Mouse (Mus musculus) right cerebral cortex, adult 18-20 months (tissue): ENCODE results near the gene Epha3.
A peak's percentile ranks its signal among the peaks of the same experiment; 100 is the strongest.

ENCODE experiments used
- DNase-seq: peaks from one replicate; pipeline ENCODE4 v3.0.0; 2022; ENCODE audit warnings: mixed read lengths

Epha3 gene

DNA sequence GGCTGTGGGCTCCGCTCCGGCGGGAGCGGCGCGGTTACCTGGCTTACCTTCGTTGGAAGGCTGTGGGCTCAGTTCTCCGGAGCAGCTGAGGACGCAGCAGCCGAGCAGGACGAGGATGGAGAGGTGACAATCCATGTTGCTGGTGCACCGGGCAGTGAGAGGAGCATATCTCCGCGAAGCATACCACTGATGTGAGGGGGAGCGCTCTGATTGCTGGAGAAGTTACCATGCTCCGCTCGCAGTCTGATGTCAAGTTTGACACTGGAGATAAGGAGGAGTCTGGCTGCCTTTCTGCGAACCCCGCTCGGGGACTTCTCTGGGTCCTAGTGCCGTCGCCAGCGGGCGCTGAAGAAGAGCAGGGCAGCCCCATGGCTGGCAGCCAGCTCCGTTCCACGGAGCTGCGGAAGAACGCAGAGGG lies at the start of gene Epha3:
Epha3 (minus strand) TSS at position 263 of the 418 bp plus-strand sequence.
- peak; percentile 91 for DNase-seq

DNA sequence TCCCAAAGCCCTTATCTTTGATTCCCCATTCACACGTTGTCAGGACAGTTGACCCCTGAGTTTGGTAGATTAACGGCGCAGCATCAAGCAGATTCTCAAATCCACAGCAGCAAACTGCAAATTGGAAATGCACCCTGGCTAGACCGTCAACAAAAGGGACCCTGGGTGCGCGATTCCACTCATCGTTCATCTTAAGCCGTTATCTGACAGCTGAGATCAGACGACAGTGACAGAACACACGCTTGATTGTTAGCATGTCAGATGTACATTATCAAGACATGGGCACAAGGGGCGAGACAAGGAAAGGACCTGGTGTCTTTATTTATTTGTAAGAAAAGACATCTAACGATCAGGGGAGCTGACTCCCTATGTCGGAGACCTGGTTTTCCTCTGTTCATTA lies 39.5 kb upstream of the Epha3 start:
- DNase-seq = no peak

DNA sequence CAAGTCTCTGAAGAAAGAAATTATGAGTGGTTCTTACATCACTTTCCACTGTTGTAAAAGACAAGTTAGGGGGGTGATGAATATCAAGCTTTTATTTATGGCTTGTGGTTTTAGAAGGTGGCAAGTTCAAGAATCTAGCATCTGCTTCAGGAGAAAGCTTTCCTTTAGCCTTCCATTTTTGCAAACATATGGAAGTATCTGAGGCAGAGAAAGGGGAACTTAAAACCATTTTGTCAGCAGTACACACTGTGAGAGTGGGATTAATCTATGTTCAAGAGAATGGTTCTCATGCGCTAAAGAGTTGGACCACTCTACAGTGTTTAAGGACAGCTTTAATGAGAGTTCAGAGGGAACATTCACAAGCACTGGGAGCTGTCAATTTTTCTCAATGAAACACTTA lies 17.2 kb upstream of the Epha3 start:
- DNase-seq = no peak

DNA sequence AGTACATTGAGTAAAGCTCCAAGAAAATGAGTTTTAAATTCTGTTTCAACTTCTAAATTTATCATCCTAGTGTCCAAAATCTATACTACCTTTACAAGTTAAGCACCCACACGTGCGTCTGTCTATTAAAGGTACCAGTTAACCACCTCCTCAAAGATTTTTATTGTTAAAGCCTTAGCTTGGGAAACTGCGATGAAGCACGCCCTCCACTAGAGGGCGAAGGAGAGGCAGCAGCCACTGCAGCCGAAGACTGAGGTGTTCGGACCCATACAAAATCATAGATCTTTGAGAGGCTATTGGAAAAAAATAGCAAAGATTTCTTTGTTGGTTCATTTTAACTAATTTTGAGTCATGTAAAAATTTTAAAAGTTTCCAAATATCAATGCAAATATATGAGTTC lies 8.3 kb upstream of the Epha3 start:
- no peak for DNase-seq

DNA sequence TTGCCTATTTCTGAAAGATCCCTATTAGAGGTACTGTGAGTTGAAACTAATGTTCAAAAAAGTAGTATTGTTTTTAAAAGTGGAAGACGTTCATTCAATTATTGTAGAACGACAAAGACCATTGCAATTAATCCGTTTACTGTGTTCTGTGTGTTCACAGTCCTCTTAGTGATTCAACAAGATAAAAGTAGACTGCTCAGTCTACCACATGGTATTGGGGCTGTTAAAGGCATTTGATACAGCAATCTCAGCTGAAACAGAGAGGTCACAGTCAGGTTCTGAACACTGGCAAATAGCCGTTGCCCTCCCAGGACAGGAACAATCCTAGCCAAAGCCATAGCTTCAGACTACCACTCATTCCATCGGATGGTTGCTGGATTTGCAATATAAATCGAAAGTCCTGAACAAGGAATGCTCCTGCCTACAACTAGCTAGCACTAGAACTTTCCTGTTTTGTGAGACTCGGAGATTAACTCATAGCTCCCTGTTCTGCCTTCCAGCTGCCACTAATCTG lies 545 bp upstream of the Epha3 start:
- no peak for DNase-seq

DNA sequence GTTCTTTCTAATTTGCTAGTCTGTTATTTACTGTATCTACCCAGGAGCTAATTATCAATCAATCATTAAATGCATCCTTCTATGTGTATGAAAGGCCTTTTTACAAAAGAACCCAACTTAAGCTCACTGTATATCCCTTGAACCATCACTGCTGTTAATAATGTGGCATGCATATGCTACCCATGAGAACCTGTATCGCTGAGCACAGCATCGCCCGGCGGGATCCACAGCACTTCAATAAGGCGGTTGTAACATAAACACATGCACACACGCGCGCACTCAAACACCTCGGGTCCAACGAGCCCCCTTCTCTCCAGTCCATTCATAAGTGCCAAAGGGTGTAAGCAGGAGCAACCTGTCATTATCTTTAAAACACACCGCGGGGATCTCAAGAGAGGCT lies 794 bp downstream of the Epha3 start:
- peak; percentile 18 for DNase-seq

DNA sequence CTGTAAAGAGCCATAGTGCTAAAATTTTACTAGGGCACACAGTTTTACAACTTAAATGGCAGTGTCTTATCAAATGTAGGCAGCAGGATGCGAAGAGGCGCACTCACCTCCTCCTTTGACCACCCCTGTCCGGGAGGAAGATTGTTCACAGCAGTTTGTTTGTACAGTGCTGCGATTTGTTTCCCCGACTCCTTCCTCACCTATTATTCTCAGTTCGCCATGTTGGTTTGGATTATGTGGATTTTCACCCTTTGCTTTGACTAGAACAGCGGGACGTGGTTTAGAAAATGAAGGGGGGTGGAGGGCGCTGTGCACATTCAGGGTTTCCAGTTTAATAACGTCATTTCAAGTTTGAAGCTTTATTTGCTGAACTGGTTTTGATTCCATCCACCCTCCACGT lies 6.4 kb downstream of the Epha3 start:
- peak; percentile 10 for DNase-seq

DNA sequence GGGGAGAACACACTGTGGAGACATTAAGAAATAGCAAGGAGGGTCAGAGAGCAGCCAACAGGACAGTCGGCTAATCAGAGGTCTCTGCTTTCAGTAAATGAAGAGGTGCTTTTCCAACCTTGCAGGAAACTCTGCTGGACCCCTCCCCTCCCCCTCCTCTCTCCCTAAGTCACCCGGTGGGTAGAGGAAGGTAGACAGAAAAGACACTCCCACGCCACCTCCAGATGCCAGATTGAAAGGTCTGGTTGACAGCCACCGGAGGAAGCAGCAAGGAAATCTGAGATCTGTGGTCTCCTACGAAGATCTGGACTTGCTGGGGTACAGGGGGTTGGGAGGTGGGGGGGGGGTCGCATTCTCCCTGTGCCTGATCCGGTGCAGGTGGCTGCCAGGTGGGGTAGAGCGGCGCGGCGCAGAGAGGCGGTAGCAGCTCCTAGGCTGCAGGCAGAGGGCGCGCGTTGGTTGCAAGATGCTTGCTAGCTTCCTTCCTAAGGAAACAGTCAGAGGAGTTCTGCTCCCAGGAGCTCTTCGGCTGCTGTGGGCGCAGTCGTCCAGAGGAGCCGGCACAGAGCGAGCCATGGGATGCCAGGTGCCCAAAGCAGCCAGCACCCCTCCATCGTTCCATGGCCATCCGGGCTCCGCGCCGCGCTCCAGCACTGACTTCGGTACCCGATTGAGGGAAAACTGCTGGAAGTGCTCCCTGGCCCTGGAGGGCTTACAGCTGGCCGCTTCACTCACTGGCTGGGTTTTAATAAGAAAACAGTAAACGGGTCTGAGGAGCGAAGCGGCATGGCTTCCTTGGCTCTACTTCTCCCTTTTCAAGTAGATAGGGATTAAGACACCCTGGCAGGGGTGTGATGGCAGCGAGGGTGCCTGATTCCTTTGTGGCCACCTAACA lies 7.1 kb downstream of the Epha3 start:
- DNase-seq = peak; percentile 89

DNA sequence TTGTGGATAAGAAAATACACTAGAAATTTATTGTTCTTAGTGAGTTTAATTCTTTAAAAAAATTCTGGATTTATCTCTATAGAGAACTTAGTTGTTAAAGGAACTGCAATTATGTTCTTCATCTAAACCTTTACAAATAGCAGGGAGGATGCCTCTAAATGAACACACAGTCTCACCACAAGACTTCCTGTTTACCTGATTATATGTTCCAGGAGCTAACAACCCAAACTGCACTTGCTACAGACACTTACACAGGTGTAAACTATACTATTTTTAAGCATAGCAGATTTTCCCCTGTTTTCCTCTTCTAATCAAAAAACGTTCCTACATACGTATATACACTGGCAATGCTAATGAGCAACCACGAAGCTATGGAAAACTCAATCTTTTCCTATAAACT lies 13.7 kb downstream of the Epha3 start:
- DNase-seq = no peak

DNA sequence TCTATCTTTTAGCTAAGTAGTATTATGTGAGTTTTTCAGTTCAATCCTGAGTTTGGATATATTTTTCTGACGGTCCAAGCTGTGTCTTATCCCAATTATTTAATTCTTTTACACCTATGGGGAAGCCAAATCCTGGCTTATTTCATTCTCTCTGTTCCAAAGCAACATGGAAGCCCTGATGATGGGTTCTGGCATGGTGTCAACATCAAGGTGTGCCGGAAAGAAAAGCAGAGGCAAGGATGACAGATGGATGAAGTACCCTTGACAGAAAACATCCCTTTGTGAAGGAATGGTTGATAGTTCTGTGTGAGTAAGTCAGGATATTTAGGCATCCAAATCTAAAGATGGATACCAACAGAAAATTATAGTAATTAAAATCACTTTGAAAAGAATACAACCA lies 21.1 kb downstream of the Epha3 start:
- no peak for DNase-seq

DNA sequence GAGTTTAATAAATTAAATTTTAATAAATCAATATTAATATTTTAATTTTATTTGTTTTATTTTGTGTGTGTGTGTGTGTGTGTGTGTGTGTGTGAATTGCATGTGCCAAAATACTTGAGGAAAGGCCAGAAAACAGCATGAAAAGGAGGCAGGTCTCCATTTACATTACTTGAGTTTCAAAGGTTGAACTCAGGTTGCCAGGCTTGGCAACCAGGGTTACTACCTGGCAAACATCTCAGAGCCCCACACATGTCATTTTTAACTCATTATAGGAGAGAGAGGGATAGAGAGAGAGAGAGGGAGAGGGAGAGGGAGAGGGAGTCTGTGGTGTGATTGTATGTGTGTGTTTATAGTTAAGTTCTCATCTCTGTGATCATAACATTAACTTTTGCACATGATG lies 26.5 kb downstream of the Epha3 start:
- no peak for DNase-seq

DNA sequence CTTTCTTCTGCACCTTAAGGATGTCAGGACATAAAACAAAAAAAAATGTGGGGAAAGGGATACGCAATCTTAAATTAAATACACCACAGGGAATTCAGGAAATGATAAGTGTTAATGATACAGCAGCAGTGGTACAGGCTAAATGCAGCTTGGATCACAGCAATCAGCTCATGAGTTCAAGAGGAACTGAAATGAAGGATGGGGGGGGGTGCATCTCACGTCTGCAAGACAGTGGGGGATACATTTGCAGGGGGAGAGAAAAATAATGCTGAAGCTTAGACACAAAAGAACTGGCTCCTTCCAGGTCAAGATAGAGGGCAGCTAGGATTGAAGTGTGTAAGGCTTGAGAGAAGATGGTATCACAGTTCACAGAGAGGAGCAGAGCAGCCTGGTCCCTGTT lies 42.8 kb downstream of the Epha3 start:
- DNase-seq = no peak

DNA sequence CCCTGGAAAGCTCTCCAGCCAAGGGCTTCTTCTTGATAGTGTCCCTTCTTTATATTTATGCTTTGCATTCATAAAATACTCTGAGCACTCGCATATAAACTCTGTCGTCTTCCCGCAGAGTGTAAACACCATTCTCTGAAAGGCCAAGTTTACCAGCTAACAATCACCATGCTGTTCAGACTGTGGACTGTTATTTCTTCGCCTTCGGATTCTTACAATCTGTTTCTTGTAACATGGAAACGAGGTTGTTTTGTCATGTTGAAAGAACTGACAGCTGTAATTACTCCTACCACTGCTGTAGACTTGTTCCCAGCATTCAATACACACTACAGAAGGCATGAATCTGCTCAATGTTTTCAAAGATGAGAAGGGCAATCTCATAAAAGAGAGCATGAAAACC lies 46.4 kb downstream of the Epha3 start:
- DNase-seq = no peak

DNA sequence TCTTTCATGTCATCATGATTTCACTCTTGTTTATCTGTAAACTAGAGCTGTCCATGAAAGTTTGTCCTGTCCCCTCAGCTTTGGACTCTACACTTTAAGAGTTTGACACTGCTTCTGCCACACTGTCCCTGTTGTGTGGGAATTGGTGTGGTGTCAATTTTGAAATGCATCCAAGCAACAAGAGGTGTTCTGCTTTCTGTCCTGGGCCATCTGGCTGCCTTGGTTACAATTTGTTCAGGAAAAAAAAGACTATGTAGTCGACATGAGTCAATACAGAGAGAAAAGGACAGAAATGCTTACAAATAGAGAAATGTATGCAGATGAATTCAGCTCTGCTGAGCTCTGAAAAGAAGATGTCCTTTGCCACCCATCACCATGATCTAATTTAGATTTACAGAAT lies 47.3 kb downstream of the Epha3 start:
- DNase-seq = no peak

DNA sequence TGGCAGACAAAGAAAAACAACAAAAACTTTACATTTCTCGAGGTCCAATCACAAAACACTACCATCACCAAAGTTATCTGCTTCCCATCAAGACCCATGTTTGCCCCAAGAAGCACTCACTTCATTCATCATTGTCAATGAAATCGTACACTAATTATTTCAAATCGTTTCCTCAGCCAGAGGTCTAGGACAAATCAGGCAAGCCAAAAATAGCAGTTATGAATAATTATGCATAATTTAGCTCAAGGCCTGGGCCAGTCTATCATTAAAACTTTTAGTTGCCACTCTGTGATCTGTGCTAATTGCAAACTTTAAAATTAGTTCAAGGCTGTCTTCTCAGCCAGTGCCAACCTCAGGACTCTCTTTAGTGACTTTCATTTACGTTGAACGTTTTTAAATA lies 54.1 kb downstream of the Epha3 start:
- no peak for DNase-seq

DNA sequence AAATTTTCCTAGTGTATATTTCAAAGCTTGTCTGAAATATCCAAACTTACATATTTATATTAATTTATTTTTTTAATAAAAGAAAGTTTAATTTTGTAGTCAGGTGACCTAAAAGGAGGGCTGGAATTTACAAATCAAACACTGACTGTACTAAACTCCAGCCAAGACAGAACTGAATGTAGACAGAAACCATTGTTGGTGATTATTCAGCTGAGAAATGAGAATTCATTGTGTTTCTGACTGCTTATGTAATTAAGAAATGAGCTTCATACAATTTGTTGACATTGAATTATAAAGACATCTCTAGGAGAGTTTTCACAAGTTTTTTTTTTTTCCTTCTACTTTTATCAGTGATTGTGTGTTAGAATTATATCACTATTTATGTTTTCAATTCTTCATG lies 55.0 kb downstream of the Epha3 start:
- no peak for DNase-seq

DNA sequence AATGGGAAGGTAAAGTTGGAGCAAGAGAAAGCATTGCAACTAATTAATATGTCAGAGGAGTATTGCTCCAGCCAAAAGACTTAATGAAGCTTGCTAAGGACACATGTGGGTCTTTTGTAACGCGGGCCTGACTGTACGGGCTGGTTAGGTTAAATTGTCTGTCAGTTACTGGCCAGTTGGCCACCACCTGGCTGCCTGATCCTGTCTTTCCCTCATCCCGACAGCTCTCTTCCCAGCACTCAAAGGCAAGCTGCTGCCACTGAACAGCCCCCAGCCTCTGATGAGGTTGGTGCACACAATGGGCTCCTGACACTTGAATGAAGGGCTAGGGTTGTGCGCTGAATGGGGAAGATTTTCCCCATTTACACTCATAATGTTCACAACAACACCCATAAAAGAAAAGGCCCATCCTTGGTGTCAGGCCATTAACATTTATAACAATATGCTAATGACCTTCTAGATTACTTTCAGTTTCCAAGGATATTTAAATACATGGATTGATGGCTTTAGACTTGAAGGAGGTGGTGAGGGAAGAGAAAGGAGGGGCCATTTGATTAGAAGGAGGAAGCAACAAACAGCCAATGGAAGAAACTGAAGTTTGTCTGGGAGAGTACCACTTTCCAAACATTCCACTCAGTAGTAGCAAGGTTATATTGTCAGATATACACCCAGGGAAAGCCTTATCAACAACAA lies 57.4 kb downstream of the Epha3 start:
- no peak for DNase-seq

DNA sequence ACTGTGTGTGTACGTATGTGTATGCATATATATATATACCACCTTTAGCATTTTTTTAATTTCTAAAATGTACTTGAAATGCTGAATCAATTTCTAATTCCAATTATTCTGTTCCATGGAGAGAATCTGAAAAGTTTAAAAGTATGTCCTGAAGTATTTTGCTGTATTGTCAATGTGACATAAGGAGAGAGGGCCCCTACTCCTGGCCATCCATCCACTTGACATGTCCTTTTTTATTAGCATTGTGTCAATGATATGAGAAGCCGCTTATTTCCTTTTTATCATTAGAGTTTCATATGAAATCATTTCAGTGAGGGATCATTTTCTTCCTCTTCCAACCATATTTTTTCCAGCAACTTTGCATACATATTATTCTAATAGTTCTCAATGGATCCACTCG lies 58.0 kb downstream of the Epha3 start:
- DNase-seq = no peak

DNA sequence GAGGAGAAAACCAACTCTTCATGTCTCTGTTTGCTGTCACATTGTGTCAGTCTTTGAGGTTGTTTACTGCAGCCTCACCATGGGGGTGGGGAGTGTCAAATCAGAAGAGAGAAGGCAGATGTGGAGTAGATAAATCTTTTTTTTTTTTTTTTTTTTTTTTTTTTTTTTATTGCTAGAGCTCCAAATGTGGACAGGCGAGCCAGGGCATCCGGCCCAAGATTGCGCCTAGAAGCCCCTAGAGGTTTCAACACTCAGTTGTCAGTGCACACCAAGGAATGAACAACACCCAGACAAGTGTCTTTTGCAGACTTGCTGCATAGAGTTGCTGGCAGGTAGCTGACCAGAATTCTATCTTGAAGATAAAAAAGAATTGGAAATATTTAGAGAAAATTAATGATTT lies 62.5 kb downstream of the Epha3 start:
- DNase-seq = no peak

DNA sequence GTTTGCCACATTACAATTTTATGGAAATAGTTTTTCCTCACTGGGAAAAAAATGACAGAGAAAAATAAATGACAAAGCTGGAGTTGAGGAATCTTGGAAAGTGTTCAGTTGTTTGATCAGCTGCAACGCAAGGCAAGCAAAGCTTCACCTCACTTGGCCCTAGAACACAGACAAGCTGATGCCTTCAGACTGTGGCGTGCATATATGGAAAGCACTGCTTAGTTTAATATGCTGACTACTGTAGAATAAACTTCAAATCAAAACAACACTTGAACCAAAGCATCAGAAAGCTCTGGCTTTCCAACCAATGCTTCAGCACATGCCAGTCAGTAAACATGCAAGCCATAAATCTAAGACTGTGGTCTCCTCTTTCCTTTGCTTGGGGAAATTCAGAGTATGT lies 65.6 kb downstream of the Epha3 start:
- DNase-seq = no peak

DNA sequence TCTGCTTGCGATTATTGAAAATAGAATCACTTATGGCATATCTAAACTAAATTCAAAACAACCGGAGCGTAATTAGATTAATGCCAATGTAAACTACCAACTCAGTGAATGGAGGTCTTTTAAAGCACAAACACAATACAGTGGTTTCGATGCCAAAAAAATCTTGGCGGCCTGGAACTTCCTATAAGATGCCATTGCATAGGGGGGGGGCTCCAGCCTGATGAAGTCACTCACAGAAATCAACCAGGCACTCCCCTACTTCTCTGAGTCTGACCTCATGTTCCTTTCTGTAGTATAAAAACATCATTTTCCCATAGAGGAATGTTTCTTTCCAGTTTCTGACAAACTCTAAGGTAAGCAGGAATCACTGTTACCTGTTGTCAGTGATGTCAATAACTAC lies 69.7 kb downstream of the Epha3 start:
- no peak for DNase-seq

DNA sequence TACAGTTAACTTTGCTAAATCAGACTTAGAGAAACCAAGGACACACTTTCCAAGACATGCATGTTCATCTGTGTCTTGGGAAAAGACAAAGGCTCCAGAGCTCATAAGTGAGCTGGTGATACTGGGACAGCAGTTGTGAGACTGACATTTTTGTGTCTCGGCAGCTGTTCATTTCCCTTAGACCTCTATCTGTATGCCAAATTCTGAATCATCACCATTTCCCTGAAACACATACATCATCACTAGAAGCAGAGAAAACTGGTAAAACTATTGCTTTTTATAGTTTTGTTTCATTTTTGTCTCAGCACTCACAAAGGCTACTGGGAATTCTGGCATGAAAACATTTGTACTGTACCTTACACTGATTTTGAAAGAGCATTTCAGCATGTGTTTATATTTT lies 70.2 kb downstream of the Epha3 start:
- peak; percentile 14 for DNase-seq

DNA sequence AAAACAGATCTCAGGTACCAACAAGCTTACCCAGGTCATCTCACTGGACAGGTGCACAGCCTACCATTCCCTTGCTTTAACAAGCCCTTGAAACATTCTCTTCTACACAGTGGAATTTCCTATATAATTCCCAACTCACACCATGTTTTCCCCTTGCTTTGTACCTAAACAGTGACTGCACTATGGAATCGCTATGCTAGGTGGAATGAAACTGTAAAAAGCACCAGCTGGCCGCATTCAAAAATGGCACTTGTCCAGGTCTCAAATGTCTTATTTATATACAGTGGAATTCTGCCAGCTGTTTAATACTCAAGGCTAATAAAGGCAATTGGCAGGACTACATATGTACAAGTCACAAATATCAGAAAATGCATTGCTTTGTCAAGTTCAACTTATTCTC lies 71.9 kb downstream of the Epha3 start:
- DNase-seq = no peak

DNA sequence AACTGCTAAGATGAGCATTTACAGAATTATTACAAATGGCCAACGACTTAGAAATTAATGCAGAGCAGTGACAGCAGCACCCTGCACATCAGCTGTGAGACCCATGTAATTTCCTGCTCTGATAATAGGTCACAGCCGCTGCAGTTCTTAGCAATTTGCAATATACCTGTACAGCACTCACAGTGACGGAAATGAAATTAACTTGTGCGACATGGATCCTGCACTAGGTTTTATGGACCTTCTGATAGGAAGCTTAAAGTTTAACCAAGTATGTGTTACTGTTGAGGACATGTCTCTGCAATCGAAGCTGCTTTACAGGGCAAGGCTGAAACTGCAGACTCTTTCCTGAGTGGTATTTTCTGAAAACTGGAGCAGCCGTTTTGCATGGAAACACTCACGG lies 80.4 kb downstream of the Epha3 start:
- no peak for DNase-seq
